Mouse (Mus musculus) heart, embryonic 14.5 days (tissue): ENCODE data around the gene Tufm. TPM values are rescaled to one million over a fixed set of nuclear protein-coding genes. Genes with fewer than 3 reads are reported as not detected.
"Not testable (repeated sequence)": the region's sequence is repeated elsewhere in the genome, so short reads cannot be mapped to it uniquely, and the experiment has no call there.

Experiments used
- ATAC-seq: fragments of 200-750 bp; cut with Nextera tagmentation; 2 replicates; pipeline ENCODE4 v1.8.0; 2017; ENCODE audit warnings: low read depth, moderate TSS enrichment; ENCODE audit not compliant: insufficient number of reproducible peaks, insufficient read depth, low FRiP score
- H3K27ac ChIP-seq, 2 experiments: fragments of 200-500 bp in 1 of 2; fragments of 300-500 bp in 1 of 2; sonication (generic) in 1 of 2; replicated peaks in 1 of 2; 2 replicates each; pipeline ENCODE4 v1.5.1; 2012 to 2014; ENCODE audit warnings: low read depth in 2 of 2, low read length in 2 of 2, control low read depth in 1 of 2, mild to moderate bottlenecking in 1 of 2, mixed read lengths in 1 of 2; ENCODE audit not compliant: control insufficient read depth in 1 of 2, insufficient read depth in 1 of 2
- H3K27me3 ChIP-seq: fragments of 300-500 bp; sonication (generic); 2 replicates; pipeline ENCODE4 v1.6.1; 2014; ENCODE audit warnings: mild to moderate bottlenecking, low read length, control low read depth; ENCODE audit not compliant: control insufficient read depth, insufficient read depth
- H3K36me3 ChIP-seq: fragments of 300-500 bp; sonication (generic); 2 replicates; pipeline ENCODE4 v1.6.1; 2014; ENCODE audit warnings: mild to moderate bottlenecking, control low read depth, low read length, mixed read lengths; ENCODE audit not compliant: control insufficient read depth, insufficient read depth
- H3K4me1 ChIP-seq, 2 experiments: fragments of 200-500 bp in 1 of 2; fragments of 300-500 bp in 1 of 2; sonication (generic) in 1 of 2; 2 replicates each; pipeline ENCODE4 v1.6.1; 2012 to 2014; ENCODE audit warnings: low read length in 2 of 2, control low read depth in 1 of 2, mixed read lengths in 1 of 2; ENCODE audit not compliant: control insufficient read depth in 2 of 2, insufficient read depth in 2 of 2
- H3K4me2 ChIP-seq: fragments of 300-500 bp; sonication (generic); 2 replicates; pipeline ENCODE4 v1.6.1; 2014; ENCODE audit warnings: mild to moderate bottlenecking, low read length
- H3K4me3 ChIP-seq, 2 experiments: fragments of 200-500 bp in 1 of 2; fragments of 300-500 bp in 1 of 2; sonication (generic) in 1 of 2; 2 replicates each; pipeline ENCODE4 v1.5.1; 2012 to 2014; ENCODE audit warnings: low read length in 2 of 2, mild to moderate bottlenecking in 2 of 2, control low read depth in 1 of 2, low read depth in 1 of 2, moderate library complexity in 1 of 2; ENCODE audit not compliant: control insufficient read depth in 1 of 2, insufficient read depth in 1 of 2
- H3K9ac ChIP-seq: fragments of 300-500 bp; sonication (generic); 2 replicates; pipeline ENCODE4 v1.6.1; 2014; ENCODE audit warnings: mild to moderate bottlenecking, low read length
- H3K9me3 ChIP-seq: fragments of 300-500 bp; sonication (generic); 2 replicates; pipeline ENCODE4 v1.6.1; 2016; ENCODE audit warnings: low read length, control low read depth; ENCODE audit not compliant: control insufficient read depth
- WGBS: fragments of 180-500 bp; shearing (Covaris S2); extraction: QIAGEN DNeasy Blood & Tissue Kit; methylation state at CpG from one replicate; pipeline ENCODE4 v1.1.7; 2014; 5-methylcytosine and 5-hydroxymethylcytosine counted together
- polyA plus RNA-seq: library from polyadenylated mRNA; unstranded; fragments of >200 nt; fragmentation: Nextera tagmentation; extraction: Ambion mirVana; gene quantifications from 2 replicates; pipeline ENCODE4 v1.2.1, GENCODE M21; 2014

Tufm gene
- polyA plus RNA-seq, 1 experiment from 2014 or later, result 188 TPM

DNA sequence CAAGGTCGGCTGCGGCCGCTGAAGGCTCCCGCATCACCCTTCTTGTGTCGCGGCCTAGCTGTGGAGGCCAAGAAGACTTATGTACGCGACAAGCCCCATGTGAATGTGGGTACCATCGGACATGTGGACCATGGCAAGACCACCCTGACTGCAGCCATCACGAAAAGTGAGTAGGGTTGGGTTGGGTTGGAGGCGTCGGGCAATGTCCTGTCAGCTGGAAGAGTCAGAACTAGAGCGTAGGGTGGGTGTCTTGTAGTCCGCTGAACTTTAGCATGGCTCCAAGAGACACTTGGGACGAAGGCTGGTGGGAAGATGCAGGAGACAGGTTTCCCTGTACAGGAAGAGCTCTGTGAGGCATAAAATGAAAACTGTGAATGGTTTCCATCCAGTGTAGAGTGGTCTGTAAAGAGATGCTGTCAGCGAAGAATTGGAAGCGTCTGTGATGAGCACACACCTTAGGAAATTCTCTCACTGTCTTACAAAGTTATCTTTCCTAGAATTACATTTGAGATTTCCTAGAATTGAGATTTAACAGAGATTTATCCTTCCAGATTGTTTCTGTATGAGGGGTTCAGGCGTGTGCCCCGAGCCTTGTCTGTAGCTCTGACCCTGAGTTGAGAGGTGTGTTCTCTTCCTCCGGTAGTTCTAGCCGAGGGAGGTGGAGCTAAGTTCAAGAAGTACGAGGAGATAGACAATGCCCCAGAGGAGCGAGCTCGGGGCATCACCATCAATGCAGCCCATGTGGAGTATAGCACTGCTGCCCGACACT lies 640 bp downstream of the Tufm start:
- peak overlapping the region; percentile 95 for H3K4me2 ChIP-seq
- peak overlapping the region; percentile 82 for H3K9ac ChIP-seq
- WGBS, result 12% methylated on average over 19 of the region's 25 CpGs
- H3K27ac ChIP-seq, result peak overlapping the region; percentile 50 to 60; a peak in 2 of 4 replicates
- H3K4me3 ChIP-seq, result peak overlapping the region; percentile 65 to 96
- not testable (repeated sequence) for H3K27me3 ChIP-seq, H3K4me1 ChIP-seq, H3K9me3 ChIP-seq, ATAC-seq
- H3K36me3 ChIP-seq, result peaks cover 43% of the 10 kb centered on the region

- no peak for ATAC-seq
- Histone ChIP-seq H3K36me3 (peaks cover 75% of the 10 kb centered on the region), H3K4me3 (no peak overlapping the region), H3K27me3 (no peaks in the 10 kb centered on the region), H3K9ac (no peak overlapping the region), H3K4me2 (no peak overlapping the region), H3K27ac (no peak overlapping the region), H3K9me3 (no peaks in the 10 kb centered on the region), H3K4me1 (peaks cover 0 to 3% of the 10 kb centered on the region in 2 experiments; a peak in 2 of 4 replicates)
- WGBS, result 73% methylated on average over 1 of the region's 1 CpGs
These were observed 3.8 kb downstream of the Tufm start for GRCm38 (mm10) chr7:126491005-126491404.

DNA sequence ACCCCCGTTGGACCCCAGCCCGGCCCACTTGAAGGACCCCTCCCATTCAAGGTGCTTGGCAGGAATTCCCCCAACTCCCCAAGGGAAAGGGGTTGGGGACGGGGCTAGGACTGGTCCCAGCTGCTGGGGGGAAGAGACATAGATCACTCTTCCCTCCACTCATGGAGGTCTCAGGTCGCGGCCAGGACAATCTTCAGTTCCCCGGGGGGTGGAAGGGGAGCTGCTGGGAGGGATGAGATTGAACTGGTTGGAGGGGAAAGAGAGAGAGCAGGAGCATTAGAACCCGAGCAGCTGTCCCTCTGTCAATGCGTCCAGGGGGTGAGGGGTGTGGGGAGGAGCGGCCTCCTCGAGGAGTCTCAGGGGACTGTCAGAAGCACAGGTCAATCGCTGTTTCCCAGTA lies 4.8 kb downstream of the Tufm start:
- 52% methylated on average over 11 of the region's 11 CpGs for WGBS
- Histone ChIP-seq H3K9me3 (no peaks in the 10 kb centered on the region), H3K27ac (no peak overlapping the region), H3K4me1 (peaks cover 0 to 3% of the 10 kb centered on the region in 2 experiments; a peak in 2 of 4 replicates), H3K9ac (no peak overlapping the region), H3K27me3 (no peaks in the 10 kb centered on the region), H3K4me2 (no peak overlapping the region), H3K36me3 (peaks cover 84% of the 10 kb centered on the region), H3K4me3 (no peak overlapping the region)
- ATAC-seq, result no peak

DNA sequence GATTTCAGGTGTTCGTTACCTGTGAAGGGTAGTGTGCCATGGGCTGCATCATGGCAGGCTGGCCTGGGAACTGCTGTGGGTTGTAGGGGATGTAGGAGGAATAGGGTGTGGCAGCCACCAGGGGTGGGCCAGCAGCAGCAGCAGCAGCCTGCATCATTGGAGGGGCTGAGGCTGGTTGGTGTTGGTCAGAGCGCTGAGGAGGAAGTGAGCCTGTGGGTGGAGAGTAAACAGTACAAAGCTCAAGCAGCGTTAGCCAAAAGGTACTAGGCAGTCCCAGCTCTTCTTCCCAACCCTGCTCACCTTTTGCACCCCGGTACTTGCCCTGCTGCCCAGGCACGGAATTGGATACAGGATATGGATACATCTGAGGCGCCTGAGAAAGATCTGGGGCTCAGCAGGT lies 7.0 kb downstream of the Tufm start:
- H3K4me1 ChIP-seq, result no peaks in the 10 kb centered on the region
- H3K4me3 ChIP-seq, result no peak overlapping the region
- no peak for ATAC-seq
- no peaks in the 10 kb centered on the region for H3K27me3 ChIP-seq
- H3K36me3 ChIP-seq, result peaks cover 99% of the 10 kb centered on the region
- H3K4me2 ChIP-seq, result no peak overlapping the region
- H3K9me3 ChIP-seq, result no peaks in the 10 kb centered on the region
- H3K27ac ChIP-seq, result no peak overlapping the region
- 87% methylated on average over 6 of the region's 6 CpGs for WGBS
- no peak overlapping the region for H3K9ac ChIP-seq

DNA sequence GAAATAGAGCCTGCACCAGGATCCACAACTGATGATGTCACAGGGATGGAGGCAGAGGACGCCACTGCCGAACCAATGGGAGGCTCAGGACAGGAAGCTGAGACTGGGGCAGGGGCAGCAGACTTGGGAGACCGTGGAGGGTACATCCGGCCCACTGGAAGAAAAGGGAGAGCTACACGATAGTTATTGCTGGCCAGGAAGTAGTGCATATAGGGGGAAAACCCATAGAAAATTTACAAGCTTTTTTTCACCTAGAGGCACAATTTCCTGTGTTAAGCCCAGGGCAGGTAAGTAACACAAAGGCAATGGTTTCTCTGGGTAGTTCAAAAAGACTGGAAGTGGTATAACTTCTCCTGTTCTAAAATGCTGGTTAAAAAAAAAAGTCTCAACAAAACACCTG lies 9.3 kb downstream of the Tufm start:
- Histone ChIP-seq H3K36me3 (peaks cover 98% of the 10 kb centered on the region), H3K9ac (no peak overlapping the region), H3K27me3 (no peaks in the 10 kb centered on the region), H3K4me3 (no peak overlapping the region), H3K4me1 (peaks cover 2 to 7% of the 10 kb centered on the region in 2 experiments; a peak in 1 of 4 replicates), H3K9me3 (no peaks in the 10 kb centered on the region), H3K4me2 (no peak overlapping the region), H3K27ac (no peak overlapping the region)
- no peak for ATAC-seq
- 94% methylated on average over 5 of the region's 5 CpGs for WGBS

GRCm38 (mm10) chr7:126497966-126498365 lies 10.8 kb downstream of the Tufm start:
- Histone ChIP-seq H3K36me3 (peaks cover 83% of the 10 kb centered on the region), H3K9me3 (no peaks in the 10 kb centered on the region), H3K4me2 (no peak overlapping the region), H3K27me3 (no peaks in the 10 kb centered on the region), H3K4me3 (no peak overlapping the region), H3K27ac (no peak overlapping the region), H3K4me1 (peaks cover 2 to 7% of the 10 kb centered on the region in 2 experiments; a peak in 1 of 4 replicates), H3K9ac (no peak overlapping the region)
- ATAC-seq, result no peak
- WGBS, result 92% methylated on average over 12 of the region's 12 CpGs

DNA sequence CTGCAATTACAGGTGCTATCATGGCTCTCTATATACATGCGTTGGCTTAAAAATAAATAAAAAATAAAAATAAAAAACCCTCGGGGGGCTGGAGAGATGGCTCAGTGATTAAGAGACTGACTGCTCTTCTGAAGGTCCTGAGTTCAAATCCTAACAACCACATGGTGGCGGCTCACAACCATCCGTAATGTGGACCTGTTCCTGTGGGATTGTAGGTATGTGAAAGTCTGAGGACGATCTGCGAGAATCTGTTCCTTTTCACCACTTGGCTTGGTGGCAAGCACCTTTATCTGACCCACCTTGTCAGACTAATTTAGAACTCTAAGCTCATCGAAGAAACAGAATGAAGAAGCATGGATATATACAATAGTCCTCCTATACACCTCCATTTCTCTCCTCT lies 12.3 kb downstream of the Tufm start:
- peaks cover 69% of the 10 kb centered on the region for H3K36me3 ChIP-seq
- 89% methylated on average over 7 of the region's 7 CpGs for WGBS
- H3K27me3 ChIP-seq, result no peaks in the 10 kb centered on the region
- no peak overlapping the region for H3K9ac ChIP-seq
- H3K4me3 ChIP-seq, result no peak overlapping the region
- no peak overlapping the region for H3K27ac ChIP-seq
- H3K9me3 ChIP-seq, result no peaks in the 10 kb centered on the region
- no peak for ATAC-seq
- peaks cover 2 to 14% of the 10 kb centered on the region in 2 experiments; a peak in 2 of 4 replicates for H3K4me1 ChIP-seq
- H3K4me2 ChIP-seq, result no peak overlapping the region

- H3K4me1 ChIP-seq, result peaks cover 2 to 14% of the 10 kb centered on the region in 2 experiments; a peak in 2 of 4 replicates
- no peak for ATAC-seq
- 3% methylated on average over 9 of the region's 9 CpGs for WGBS
These were observed 14.5 kb downstream of the Tufm start for GRCm38 (mm10) chr7:126501684-126502022.

More at GRCm38 (mm10) chr7:126501684-126502022, 14.5 kb downstream of the Tufm start:
- H3K36me3 ChIP-seq, result peaks cover 46% of the 10 kb centered on the region
- no peaks in the 10 kb centered on the region for H3K9me3 ChIP-seq
- peak overlapping the region; percentile 76 to 100 for H3K4me3 ChIP-seq
- H3K27me3 ChIP-seq, result no peaks in the 10 kb centered on the region
- peak overlapping the region; percentile 68 for H3K4me2 ChIP-seq
- H3K9ac ChIP-seq, result peak overlapping the region; percentile 100
- peak overlapping the region; percentile 91 to 100 for H3K27ac ChIP-seq
